Mouse (Mus musculus) gastrocnemius, postnatal 25 days (tissue): ENCODE measurements around the gene Flot1. TPM values are rescaled to one million over a fixed set of nuclear protein-coding genes. Genes with fewer than 3 reads are reported as not detected.
A peak's percentile ranks its signal among the peaks of the same experiment; 100 is the strongest.

Experiments
- DNase-seq: peaks from one replicate; pipeline ENCODE4 v3.0.0; 2022
- total RNA-seq, 2 experiments: library from RNA; stranded (reverse); gene quantifications; 1 replicate in 1 of 2; 2 replicates in 1 of 2; pipeline ENCODE4 v1.2.3; 2021

Gene Flot1
- total RNA-seq, 2 experiments from 2014 or later = 41.0 to 46.3 TPM

DNA sequence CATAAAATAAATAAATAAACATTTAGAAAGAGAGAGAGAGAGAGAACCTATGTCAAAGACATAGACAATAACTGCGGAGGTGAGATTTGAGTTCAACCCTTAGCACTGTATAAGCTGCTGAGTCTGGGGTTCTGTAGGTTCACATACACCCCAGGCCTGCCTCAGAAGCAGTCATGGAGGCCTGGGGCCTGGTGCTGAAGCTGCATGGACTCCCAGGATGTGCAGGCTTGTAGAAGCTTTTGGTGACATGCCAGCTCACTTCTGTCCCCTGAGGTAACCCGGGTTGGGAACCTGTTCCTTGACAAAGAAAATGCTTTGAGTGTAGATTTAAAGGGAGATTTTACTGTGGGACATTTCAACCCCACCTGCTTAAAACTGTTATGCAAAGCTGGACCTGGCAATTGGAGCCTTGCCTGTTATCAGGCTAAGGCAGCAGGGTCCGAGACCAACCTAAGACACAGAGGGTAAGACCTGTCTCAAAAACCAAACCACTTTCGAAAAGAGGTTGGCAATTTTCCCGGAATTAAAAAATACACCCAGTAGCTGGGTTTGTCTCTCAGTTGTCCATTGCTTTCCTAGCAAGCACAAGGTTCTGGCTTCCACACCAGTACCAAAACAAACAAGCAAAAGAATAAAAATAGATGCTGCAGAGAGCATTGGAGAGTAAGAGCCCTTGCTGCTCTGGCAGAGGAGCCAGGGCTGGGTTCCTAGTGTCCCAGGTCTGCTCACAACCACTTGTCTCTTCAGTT is 12.0 kb upstream of the Flot1 start:
- DNase-seq = no peak

DNA sequence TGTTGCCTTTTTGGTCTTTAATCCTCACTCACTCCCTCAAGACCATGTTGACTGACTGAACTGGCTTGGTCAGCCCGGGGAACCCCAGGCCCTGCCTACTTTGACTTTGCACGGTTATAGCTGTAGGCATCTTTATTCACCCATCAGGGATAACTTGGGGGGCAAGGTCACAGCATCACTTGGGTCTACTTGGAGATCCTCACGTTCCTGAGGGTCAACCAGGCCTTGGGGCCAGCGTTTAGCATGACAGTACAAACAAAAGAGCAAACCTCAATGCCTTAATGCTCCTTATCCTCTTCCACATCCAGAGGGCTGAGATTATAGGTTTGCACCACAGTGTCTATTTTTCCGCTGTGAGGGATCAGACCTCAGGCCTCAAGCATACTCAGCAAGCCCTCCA is 10.7 kb upstream of the Flot1 start:
- no peak for DNase-seq

DNA sequence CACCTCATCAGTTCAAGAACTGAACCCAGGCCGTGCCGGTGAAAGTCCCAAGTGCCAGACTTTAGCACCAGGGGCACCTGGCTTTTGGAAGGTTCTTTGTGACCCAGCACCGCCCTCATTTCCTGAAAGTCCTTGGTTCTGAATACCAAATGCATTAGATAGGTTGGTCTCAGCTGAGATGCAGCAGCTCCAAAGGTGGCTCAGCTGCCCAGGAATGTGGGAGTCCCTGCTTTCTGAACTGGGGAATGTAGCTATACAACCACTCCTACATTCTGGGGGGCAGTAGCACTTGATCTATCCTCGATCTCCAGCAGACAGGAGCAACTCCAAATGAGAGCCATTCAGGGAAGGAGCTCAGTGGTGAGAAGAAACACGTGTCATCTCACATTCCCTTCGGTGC is 10.3 kb upstream of the Flot1 start:
- DNase-seq = no peak

DNA sequence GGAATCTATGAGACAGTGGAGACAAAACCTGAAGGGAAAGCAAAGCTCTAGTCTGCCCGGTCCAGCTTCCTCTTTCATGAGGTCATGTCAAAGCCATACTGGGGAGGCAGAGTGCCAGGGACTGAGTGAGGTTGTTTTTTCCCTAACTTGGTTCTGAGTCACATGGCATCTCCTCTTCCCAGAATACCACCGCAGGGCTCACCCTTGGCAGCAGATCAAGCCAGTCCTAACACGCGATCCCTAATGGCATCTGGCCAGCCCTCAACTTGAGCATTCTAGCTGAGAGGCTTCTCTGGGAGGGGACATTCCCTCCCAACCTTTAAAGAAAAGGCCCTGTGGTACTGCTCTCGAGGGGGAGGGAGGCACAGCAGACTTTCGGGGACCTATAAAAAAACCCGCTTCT is 9.8 kb upstream of the Flot1 start:
- DNase-seq = peak; percentile 89

DNA sequence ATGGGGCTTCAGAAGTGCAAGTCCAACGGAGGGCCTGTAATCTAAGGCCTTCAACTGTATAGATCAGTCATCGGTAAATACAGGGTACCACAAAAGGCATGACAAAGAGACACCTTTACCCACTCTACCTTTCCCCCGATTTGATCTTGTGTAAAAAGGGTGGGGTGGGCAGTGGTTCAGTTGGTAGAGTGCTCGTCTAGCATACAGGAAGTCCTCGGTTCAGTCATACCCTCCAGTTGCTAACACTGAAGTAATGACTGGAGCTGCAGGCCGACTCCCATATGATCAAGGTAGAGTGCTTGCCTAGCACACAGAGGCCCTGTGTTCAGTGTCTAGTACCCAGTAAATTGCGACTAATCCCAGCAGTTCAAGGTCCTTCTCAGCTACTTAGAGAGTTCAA is 9.4 kb upstream of the Flot1 start:
- DNase-seq = no peak

DNA sequence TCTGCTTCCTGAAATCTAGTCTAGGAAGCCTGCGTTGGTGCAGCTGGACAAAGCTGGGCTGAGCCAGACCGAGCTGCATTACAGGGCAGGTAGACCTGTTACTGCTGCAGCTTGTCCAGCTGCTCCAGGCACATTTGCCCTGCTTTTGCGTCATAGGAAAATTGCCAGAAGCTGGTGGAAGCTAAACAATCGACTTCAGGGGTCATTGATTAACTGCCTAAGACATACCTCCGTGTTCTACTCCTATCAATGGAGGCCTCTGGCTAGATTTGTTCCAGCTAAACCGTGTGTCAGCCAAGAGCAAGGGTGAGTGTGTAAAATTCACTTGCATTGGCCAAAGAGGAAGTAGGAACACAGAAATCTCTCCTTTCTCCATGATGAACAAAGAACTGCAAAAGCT is 8.4 kb upstream of the Flot1 start:
- no peak for DNase-seq

DNA sequence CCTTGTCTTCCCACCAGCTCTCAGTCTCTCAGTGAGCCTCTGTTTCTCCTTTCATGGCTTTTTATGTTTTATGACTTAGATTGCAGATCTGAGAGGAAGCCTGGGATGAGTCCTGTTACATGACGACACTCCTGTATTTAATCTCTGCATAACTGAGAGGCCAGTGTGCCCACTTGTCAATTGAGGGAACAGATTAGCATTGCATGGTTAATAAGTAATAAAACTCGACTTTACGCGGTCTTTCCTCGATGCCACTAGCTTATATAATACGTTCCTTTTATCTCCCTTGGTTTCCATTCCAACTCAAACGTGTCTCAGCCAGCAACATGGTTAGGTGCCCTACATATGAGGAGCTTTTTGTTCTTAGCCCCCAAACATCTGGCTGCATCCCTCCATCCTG is 7.2 kb upstream of the Flot1 start:
- no peak for DNase-seq

DNA sequence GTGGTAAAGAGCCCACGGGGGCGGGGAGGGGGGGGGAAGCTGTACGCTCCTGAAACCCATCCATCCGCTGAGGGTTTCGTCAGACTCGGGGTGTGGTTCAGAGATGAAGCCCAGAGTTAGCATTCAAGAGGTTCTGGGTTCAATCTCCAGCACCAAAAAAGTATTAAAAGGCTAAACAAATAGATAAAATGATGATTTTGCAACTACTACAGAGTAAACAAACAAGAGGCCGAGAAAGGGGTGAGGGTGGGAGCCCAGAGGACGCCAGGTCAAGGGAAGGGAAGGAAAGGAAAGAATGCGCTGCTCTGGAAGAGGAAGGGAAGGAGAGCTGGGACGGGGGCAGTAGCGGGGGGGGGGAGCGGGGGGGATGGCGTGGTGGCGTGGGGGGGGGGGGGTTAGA is 6.3 kb upstream of the Flot1 start:
- no peak for DNase-seq

DNA sequence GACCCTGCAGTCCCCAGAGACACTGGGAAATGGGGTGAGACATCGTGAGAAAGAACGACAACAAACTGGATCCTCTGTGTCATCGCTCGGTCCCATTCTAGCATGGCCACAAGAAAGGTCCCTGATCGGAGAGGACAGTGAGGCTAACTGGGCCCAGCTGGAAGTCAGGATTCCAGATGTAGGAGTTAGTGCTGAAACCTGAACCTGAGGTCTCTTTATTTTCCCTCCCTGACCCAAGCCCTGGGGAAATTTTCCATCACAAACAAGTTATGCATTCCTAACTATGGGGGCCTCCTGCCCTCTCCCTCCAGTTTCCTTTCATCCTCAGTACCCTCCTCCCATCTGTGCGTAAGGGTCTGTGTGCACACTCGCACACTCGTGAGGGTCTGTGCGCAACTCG is 5.8 kb upstream of the Flot1 start:
- DNase-seq = no peak

DNA sequence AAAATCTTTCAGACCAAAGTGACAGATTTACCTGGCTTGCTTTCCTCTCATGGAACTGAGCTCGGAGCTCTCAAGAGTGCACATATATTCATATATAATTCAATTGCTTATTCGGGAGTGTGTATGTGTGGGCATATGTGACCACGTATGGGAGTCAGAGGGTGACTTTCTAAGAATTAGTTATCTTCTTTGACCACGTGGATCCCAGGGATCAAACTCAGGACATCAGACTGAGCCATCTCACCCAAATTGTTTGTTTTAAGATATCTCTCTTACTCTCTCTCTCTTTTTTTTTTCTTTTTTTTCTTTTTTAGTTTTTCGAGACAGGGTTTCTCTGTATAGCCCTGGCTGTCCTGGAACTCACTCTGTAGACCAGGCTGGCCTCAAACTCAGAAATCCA is 2.9 kb upstream of the Flot1 start:
- DNase-seq = no peak

DNA sequence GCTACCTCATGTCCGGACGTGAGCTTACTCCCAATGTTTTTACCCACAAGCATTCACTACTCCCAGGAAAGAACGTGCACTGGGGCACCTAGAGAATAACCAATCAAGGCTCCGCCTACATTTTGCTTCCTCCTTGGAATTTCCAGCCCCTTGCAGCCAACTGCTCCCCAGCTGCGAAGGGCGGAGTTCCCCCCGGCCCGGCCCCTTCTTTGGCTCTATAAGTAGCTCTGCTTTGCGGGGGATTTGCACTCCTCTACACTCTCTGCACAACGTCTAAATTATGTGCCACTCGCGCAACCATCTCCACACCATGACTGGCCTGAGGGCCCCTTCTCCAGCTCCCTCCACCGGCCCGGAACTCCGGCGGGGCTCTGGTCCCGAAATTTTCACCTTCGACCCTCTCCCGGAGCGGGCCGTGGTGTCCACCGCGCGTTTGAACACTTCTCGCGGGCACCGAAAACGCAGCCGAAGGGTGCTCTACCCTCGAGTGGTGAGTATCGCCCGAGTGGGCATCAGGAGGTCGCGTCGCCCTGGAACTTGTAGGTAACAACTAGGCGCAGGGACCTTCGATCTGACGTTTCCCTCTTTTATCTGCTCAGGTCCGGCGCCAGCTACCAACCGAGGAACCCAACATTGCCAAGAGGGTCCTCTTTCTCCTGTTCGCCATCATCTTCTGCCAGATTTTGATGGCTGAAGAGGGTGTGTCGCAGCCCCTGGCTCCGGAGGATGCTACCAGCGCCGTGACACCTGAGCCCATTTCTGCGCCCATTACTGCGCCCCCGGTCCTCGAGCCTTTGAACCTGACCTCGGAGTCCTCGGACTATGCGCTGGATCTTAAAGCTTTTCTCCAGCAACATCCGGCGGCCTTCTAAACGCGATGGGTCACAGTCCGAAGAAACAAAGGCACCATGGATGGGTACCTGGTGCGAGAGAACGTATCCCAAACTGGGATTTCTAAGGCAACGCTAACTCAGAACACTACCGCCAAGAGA is 1.3 kb upstream of the Flot1 start, which contains the start of gene Ier3:
TSS of gene Ier3 (plus strand) at position 246 of the 992 bp plus-strand sequence.
- peak; percentile 85 for DNase-seq

DNA sequence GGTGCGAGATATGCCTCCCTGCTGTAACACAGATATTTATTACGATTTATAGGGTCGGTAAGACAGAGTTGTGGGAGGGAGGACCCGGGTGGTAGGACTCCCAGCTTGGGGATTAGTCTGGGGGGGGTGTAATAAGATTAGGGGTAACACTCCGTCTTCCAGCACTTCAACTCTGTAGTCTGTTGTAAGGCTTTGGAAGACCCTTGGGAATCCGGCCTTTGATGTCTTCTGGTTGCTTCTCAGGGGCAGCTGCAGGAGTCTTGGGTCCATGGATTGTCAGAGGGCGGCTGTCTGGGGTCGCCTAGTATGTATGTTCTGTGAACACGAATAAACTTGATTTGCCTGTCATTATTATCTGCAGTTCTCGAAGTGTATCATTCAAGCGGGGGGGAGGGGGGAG is 466 bp upstream of the Flot1 start:
- DNase-seq = no peak

DNA sequence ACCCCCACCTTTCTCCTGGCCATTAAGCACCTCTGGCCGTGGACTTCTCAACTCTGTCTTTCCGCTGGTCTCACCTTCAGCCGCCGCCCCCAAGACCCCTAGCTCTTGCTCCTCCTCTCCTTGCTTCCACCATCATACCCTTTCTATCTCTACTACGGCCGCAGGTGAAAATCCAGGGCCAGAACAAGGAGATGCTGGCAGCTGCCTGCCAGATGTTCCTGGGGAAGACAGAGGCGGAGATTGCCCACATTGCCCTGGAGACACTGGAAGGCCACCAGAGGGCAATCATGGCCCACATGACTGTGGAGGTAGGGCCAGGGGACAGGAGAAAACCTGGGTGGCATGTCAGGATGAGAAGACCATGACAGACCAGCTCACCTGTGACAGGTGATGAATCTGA is 1.4 kb downstream of the Flot1 start:
- no peak for DNase-seq

DNA sequence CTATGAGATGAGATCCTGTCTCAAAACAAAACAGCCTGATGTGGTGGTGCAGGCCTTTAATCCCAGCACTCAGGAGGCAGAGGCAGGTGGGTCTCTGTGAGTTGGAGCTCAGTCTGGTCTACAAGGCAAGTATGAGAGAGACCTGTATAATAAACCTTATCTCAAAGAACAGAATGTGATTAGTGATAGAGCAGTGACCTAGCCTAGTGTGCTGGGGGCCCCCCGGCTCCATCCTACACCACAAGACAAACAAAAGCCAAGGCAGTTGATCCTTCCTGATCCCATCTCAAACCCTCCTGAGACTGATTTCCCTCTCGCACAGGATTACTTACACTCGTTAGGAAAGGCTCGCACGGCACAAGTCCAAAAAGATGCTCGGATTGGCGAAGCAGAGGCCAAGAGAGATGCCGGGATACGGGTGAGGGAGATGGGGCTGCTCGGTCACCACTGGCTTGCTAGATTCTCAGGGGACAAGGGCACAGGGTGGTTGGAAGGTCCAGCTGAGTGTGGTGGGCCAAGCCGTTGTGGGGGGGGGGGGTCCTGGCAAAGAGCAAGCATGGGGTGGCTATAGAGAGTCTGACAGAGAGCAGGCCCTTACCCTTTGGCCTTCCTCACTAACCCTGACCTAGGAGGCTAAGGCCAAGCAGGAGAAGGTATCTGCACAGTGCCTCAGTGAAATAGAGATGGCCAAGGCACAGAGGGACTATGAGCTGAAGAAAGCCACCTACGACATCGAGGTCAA is 2.2 kb downstream of the Flot1 start:
- no peak for DNase-seq

DNA sequence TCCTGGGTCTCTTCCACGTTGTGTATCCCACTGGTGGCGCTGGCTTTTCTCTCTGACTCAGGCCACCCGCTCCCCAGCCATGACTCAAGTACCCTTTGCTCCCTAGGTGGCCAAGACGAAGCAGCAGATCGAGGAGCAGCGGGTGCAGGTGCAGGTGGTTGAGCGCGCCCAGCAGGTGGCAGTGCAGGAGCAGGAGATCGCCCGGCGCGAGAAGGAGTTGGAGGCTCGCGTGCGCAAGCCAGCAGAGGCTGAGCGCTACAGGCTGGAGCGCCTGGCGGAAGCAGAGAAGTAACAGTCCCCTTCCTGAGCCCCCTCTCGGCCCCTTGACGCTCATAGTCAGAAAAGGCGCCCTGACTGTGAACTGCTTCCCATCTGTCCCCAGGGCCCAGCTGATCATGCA is 6.7 kb downstream of the Flot1 start:
- DNase-seq = peak; percentile 74

DNA sequence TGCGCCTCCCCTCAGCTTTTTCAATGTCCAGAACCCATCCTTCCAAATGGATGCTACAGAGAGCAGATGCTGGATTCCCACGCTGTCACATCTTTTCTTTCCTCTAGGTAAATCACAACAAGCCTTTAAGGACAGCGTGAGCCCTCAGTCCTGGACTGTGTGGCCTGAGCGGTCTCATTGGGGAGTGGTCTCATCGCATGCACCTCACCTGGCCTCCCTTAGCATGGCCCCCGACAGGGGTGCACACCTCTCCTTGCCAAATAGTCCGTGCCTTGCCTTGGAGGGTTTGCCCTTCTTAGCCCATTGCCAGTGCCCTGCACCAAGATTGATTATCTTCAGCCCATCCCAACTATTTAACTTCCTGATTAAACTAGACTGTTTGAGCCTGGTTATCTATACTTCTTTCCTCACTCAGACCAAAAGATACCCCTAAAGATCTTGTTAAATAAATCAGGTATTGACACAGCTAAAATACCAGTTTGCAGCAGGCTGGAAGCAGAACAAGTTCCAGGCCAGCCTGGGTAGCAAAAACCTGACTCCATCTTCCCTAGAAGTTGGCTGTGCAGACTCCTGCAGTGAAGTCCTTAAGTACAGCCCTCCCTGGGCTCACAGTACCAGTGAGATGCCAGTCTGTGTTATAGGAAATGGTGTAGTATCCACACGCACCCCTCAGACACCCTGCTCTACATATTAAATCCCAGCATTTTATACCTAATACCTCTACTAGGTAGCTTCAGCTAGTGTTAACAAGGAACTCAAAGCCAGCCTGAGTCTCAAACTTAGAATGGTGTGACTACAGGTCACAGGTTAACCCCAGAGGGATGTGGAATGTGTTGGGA is 9.6 kb downstream of the Flot1 start:
- DNase-seq = no peak

DNA sequence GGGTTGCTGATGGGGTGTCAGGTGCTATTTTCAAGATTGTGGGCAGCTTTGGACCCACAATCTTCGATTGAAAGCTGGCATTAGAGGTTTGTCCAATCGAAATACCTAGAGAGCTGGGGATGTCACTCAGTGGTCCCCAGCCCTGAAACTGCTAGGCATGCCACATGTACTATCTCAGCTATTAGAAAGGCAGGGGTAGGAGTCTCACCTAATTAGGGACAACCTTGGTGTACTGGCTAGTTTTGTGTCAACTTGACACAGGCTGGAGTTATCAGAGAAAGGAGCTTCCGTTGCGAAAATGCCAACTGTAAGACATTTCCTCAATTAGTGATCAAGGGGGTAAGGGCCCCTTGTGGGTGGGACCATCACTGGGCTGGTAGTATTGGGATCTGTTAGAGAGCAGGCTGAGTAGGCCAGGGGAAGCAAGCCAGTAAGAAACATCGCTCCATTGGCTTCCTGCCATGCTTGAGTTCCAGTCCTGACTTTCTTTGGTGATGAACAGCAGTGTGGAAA is 10.3 kb downstream of the Flot1 start:
- DNase-seq = no peak

DNA sequence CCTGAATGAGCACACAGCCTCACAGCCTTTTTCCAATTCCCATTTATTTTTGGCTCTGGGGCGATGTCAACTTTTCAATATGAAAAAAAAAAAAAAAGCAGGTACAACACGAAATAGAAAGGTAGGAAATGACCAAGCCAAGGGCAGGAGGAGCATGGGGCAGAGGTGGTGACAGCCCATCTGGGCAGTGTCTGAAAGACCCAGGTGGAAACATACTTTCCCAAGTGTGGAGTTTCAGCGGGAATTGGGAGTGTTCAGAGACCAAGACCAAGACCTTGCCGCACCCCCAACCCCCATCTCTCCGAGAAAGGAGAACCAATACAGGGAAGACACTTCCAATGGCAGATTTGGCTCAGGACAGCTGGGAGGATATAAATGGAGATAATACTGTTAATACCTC is 10.9 kb downstream of the Flot1 start:
- DNase-seq = no peak

DNA sequence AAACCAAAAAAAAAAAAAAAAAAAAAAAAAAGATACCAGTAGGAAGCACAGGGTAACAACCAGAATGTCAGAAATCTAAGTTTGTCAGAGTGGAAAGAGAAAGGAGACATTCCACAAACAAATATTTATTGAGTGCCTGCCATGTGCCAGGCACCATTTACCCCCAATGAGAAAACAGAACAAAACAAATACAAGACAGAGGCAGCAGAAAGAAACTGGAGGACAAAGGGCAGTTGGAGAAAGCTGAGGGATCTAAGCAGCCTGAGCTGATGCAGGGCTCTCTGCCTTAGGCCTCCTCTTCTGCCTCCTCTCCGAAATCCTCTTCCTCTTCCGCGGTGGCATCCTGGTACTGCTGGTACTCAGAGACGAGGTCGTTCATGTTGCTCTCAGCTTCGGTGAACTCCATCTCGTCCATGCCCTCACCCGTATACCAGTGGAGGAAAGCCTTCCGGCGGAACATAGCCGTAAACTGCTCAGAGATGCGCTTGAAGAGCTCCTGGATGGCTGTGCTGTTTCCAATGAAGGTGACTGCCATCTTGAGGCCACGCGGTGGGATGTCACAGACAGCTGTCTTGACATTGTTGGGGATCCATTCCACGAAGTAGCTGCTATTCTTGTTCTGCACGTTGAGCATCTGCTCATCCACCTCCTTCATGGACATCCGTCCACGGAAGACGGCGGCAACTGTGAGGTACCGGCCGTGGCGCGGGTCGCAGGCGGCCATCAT is 11.8 kb downstream of the Flot1 start:
- DNase-seq = no peak

DNA sequence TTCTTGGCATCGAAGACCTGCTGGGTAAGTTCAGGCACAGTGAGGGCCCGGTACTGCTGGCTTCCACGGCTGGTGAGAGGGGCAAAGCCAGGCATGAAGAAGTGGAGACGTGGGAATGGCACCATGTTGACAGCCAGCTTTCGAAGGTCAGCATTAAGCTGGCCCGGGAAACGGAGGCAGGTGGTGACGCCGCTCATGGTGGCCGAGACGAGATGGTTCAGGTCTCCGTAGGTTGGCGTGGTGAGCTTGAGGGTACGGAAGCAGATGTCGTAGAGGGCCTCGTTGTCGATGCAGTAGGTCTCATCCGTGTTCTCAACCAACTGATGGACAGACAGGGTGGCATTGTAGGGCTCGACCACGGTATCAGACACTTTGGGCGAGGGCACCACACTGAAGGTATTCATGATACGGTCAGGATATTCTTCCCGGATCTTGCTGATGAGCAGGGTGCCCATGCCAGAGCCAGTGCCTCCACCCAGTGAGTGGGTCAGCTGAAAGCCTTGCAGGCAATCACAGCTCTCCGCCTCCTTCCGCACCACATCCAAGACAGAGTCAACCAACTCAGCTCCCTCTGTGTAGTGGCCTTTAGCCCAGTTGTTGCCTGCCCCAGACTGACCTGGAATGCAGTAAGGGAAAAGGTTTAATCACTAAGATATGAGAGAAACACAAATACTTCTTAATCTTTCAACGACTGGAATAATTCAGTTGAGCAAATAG is 12.6 kb downstream of the Flot1 start:
- DNase-seq = no peak
